Mouse (Mus musculus): ENCODE data around the gene Fv1. TPM values are rescaled to one million over a fixed set of nuclear protein-coding genes. Genes with fewer than 3 reads are reported as not detected.

Gene Fv1
- polyA plus RNA-seq, 1 experiment from 2014 or later = 14.7 TPM

DNA sequence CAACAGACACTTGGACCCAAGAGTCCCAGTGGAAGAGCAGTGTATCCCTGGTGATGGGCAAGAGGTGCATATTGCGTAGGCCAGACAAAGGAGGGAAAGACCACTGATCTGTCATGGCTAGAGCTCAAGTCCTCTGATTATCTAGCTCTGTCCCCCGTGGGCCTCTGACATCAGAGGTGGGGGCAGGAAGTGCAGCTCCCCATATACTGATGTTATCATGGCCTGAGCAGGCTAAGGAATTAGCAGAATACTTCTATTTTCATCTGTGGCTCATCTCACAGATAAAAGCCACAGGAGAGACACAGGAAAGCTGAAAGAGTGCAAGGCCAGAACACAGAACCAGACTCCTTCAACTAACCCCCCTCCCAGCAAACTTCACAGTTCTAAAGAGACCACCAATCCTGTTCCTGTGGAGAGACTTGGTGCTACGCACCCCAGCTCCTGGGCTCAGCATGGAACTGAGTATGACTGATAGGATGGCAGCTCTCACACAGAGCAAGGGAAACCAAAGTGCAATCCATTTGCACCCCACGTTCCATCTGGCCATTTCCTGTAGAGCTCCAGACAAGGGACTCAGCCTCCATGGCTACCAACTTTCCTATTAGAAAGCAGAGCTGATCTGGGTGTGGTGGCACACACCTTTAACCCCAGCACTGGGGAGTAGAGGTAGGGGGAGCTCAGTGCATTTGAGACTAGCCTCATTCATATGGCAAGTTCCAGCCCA lies 7.2 kb downstream of the Fv1 start:
- Histone ChIP-seq H3K9me3 (replicated peaks; ENCODE audit: control insufficient read depth, low read length) (no peaks in the 10 kb centered on the region), H3K4me2 (ENCODE audit: low read depth, low read length) (no peak overlapping the region), H3K27me3 (ENCODE audit: control insufficient read depth, insufficient read depth, low read length) (no peaks in the 10 kb centered on the region), H3K9ac (replicated peaks; ENCODE audit: low read length) (no peak overlapping the region), H3K27ac (replicated peaks; ENCODE audit: low read depth, low read length) (no peak overlapping the region), H3K36me3 (replicated peaks; ENCODE audit: control insufficient read depth, insufficient read depth, low read depth, low read length) (peaks cover 9% of the 10 kb centered on the region), H3K4me3 (ENCODE audit: low read depth, low read length) (no peak overlapping the region), H3K4me1 (ENCODE audit: control insufficient read depth, insufficient read depth, low read length) (no peaks in the 10 kb centered on the region)
- no peak for ATAC-seq (replicated peaks; ENCODE audit: insufficient number of reproducible peaks, low FRiP score, low TSS enrichment, low read depth)
- no peak for DNase-seq (ENCODE audit: low spot score)
- 85% methylated on average over 4 of the region's 4 CpGs for WGBS

DNA sequence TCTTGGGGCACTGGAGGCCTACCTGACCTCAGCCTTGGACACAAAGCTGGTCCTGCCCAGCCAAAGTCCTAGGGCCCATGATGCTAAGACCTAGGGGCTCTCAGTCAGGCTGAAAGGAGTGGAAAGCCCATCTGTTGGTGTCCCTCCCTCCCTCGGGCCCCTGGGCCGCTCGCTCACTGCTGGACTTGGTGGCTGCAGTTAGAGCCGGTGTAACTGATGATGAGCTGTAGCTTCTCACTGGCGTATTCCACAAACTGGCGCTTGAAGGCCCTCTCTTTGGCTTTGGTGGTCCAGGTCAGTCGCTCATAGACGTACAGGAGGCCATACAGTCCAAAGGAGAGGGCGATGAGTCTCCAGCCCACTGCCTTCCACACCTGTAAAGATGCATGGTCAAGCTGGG lies 9.8 kb downstream of the Fv1 start:
- Histone ChIP-seq H3K9ac (replicated peaks; ENCODE audit: low read length) (no peak overlapping the region), H3K27ac (replicated peaks; ENCODE audit: low read depth, low read length) (no peak overlapping the region), H3K4me2 (ENCODE audit: low read depth, low read length) (no peak overlapping the region), H3K27me3 (ENCODE audit: control insufficient read depth, insufficient read depth, low read length) (no peaks in the 10 kb centered on the region), H3K36me3 (replicated peaks; ENCODE audit: control insufficient read depth, insufficient read depth, low read depth, low read length) (peaks cover 14% of the 10 kb centered on the region), H3K4me1 (ENCODE audit: control insufficient read depth, insufficient read depth, low read length) (no peaks in the 10 kb centered on the region), H3K9me3 (replicated peaks; ENCODE audit: control insufficient read depth, low read length) (no peaks in the 10 kb centered on the region), H3K4me3 (ENCODE audit: low read depth, low read length) (no peak overlapping the region)
- ATAC-seq (replicated peaks; ENCODE audit: insufficient number of reproducible peaks, low FRiP score, low TSS enrichment, low read depth) (no peak), DNase-seq (ENCODE audit: low spot score) (no peak)
- WGBS = 95% methylated on average over 9 of the region's 9 CpGs

DNA sequence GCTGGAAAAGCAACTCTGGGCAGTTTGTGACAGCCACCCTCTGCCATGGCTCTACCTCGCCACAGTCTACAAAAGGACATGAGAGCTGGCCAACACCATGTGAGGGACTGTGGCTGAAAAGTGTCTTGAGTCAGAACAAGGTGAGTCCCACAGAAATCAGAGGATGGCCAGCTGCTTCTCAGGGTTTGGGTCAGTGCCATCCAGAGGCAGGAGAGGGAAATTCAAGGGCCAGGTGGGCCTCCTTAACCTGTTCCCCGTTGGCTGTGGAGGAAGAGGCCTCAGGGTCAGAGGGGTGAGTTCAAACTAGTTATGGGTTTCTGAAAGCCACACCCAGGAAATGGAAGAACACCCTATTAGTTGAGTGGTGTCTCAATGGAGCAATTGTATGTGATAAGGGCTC lies 10.7 kb downstream of the Fv1 start:
- Histone ChIP-seq H3K4me3 (ENCODE audit: low read depth, low read length) (no peak overlapping the region), H3K9ac (replicated peaks; ENCODE audit: low read length) (no peak overlapping the region), H3K36me3 (replicated peaks; ENCODE audit: control insufficient read depth, insufficient read depth, low read depth, low read length) (peaks cover 14% of the 10 kb centered on the region), H3K4me1 (ENCODE audit: control insufficient read depth, insufficient read depth, low read length) (no peaks in the 10 kb centered on the region), H3K27me3 (ENCODE audit: control insufficient read depth, insufficient read depth, low read length) (no peaks in the 10 kb centered on the region), H3K27ac (replicated peaks; ENCODE audit: low read depth, low read length) (no peak overlapping the region), H3K4me2 (ENCODE audit: low read depth, low read length) (no peak overlapping the region), H3K9me3 (replicated peaks; ENCODE audit: control insufficient read depth, low read length) (no peaks in the 10 kb centered on the region)
- WGBS = 67% methylated on average over 2 of the region's 2 CpGs
- no peak for ATAC-seq (replicated peaks; ENCODE audit: insufficient number of reproducible peaks, low FRiP score, low TSS enrichment, low read depth)
- DNase-seq (ENCODE audit: low spot score) = no peak

DNA sequence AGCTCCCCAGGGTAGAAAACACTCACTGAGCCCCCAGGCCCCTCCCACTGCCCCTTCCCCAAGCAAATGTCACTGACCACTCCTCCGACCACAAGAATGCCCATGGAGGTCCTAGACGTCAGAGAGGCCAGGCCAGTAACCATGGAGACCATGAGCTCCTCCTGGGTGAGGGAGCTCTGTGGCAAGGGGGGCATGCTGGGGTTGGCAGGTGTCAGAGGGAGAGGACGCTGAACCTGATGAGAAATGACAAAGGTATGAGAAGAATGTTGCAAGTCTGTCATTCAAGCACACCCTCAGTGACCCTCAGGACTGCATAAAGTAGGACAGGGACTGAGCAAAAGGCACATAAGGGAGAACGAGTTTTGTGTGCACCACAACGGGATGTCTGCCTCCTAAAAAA lies 11.1 kb downstream of the Fv1 start:
- Histone ChIP-seq H3K4me1 (ENCODE audit: control insufficient read depth, insufficient read depth, low read length) (no peaks in the 10 kb centered on the region), H3K4me2 (ENCODE audit: low read depth, low read length) (no peak overlapping the region), H3K9ac (replicated peaks; ENCODE audit: low read length) (no peak overlapping the region), H3K27me3 (ENCODE audit: control insufficient read depth, insufficient read depth, low read length) (no peaks in the 10 kb centered on the region), H3K36me3 (replicated peaks; ENCODE audit: control insufficient read depth, insufficient read depth, low read depth, low read length) (peaks cover 14% of the 10 kb centered on the region), H3K9me3 (replicated peaks; ENCODE audit: control insufficient read depth, low read length) (no peaks in the 10 kb centered on the region), H3K4me3 (ENCODE audit: low read depth, low read length) (no peak overlapping the region), H3K27ac (replicated peaks; ENCODE audit: low read depth, low read length) (no peak overlapping the region)
- ATAC-seq (replicated peaks; ENCODE audit: insufficient number of reproducible peaks, low FRiP score, low TSS enrichment, low read depth) (no peak), DNase-seq (ENCODE audit: low spot score) (no peak)
- 67% methylated on average over 5 of the region's 5 CpGs for WGBS

DNA sequence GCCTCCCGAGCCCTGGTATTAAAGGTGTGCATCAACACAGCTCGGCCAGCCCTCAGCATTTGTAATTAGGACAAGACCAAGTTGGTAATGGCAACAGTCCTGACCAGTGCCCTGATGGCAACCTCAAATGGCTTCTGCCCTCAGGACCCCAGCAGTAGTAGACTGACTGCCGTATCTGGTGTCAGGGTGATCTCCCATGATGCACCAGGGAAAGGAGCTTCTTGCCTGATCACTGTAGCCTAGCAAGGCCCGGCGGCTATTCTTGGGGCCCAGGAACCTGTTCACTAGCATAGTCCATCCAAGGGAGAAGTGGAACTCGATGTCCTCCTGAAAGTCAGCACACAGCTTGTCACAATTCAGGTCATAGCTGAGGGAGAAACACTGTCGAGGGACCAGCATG lies 13.0 kb downstream of the Fv1 start:
- ATAC-seq (replicated peaks; ENCODE audit: insufficient number of reproducible peaks, low FRiP score, low TSS enrichment, low read depth) (no peak; the same call in 1 of the 2 replicates), DNase-seq (ENCODE audit: low spot score) (no peak)
- Histone ChIP-seq H3K36me3 (replicated peaks; ENCODE audit: control insufficient read depth, insufficient read depth, low read depth, low read length) (peaks cover 10% of the 10 kb centered on the region), H3K9ac (replicated peaks; ENCODE audit: low read length) (no peak overlapping the region), H3K27me3 (ENCODE audit: control insufficient read depth, insufficient read depth, low read length) (no peaks in the 10 kb centered on the region), H3K9me3 (replicated peaks; ENCODE audit: control insufficient read depth, low read length) (no peaks in the 10 kb centered on the region), H3K4me1 (ENCODE audit: control insufficient read depth, insufficient read depth, low read length) (no peaks in the 10 kb centered on the region), H3K4me3 (ENCODE audit: low read depth, low read length) (no peak overlapping the region), H3K4me2 (ENCODE audit: low read depth, low read length) (no peak overlapping the region), H3K27ac (replicated peaks; ENCODE audit: low read depth, low read length) (no peak overlapping the region)
- 90% methylated on average over 7 of the region's 7 CpGs for WGBS

DNA sequence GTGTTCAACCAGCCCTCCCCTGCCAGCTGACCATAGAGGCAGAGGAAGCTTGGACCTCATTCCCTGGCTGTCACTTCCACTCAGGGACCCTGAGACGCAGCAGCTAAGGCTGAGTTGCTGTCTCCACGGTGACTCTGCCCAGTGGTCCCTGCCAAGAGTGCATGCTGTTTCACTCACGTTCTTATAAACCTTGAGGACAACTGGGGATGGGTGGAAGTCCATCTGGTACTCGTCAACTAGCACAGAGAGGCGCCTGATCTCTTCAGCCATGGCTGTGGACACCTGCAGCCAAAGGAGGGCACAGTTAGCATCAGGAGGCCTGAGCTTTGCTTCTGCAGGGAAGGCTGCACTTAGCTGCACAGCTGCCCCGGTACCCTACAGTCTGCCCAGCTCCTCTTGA lies 14.3 kb downstream of the Fv1 start:
- H3K27me3 ChIP-seq (ENCODE audit: control insufficient read depth, insufficient read depth, low read length) = no peaks in the 10 kb centered on the region
- no peaks in the 10 kb centered on the region for H3K4me1 ChIP-seq (ENCODE audit: control insufficient read depth, insufficient read depth, low read length)
- no peak overlapping the region for H3K9ac ChIP-seq (replicated peaks; ENCODE audit: low read length)
- DNase-seq (ENCODE audit: low spot score) (no peak), ATAC-seq (replicated peaks; ENCODE audit: insufficient number of reproducible peaks, low FRiP score, low TSS enrichment, low read depth) (no peak)
- 82% methylated on average over 6 of the region's 6 CpGs for WGBS
- no peak overlapping the region for H3K4me2 ChIP-seq (ENCODE audit: low read depth, low read length)
- H3K9me3 ChIP-seq (replicated peaks; ENCODE audit: control insufficient read depth, low read length) = no peaks in the 10 kb centered on the region
- peaks cover 15% of the 10 kb centered on the region for H3K36me3 ChIP-seq (replicated peaks; ENCODE audit: control insufficient read depth, insufficient read depth, low read depth, low read length)
- H3K27ac ChIP-seq (replicated peaks; ENCODE audit: low read depth, low read length) = no peak overlapping the region
- no peak overlapping the region for H3K4me3 ChIP-seq (ENCODE audit: low read depth, low read length)

DNA sequence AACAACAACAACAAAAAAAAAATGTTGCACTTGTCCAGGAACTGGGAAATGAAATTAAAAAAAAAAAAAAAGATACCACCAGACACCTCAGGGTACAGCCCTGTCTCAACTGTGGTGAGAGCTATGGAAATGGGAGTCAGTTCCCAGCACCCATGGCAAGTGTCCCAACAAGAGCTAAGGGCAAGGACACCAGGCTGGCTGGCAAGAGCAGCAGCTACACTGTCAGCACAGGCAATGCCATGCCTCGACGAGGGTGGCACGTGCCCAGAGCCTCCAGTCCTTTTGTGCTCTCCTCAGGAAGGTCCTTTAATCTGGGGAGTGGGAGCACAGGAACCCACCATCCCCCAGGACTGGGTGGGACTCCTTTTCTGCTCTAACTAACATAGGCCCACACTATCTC lies 15.4 kb downstream of the Fv1 start:
- peaks cover 15% of the 10 kb centered on the region for H3K36me3 ChIP-seq (replicated peaks; ENCODE audit: control insufficient read depth, insufficient read depth, low read depth, low read length)
- ATAC-seq (replicated peaks; ENCODE audit: insufficient number of reproducible peaks, low FRiP score, low TSS enrichment, low read depth) = no peak
- no peaks in the 10 kb centered on the region for H3K4me1 ChIP-seq (ENCODE audit: control insufficient read depth, insufficient read depth, low read length)
- WGBS = 86% methylated on average over 3 of the region's 3 CpGs
- no peaks in the 10 kb centered on the region for H3K9me3 ChIP-seq (replicated peaks; ENCODE audit: control insufficient read depth, low read length)
- no peaks in the 10 kb centered on the region for H3K27me3 ChIP-seq (ENCODE audit: control insufficient read depth, insufficient read depth, low read length)
- no peak overlapping the region for H3K27ac ChIP-seq (replicated peaks; ENCODE audit: low read depth, low read length)
- no peak for DNase-seq (ENCODE audit: low spot score)
- no peak overlapping the region for H3K9ac ChIP-seq (replicated peaks; ENCODE audit: low read length)
- no peak overlapping the region for H3K4me2 ChIP-seq (ENCODE audit: low read depth, low read length)
- no peak overlapping the region for H3K4me3 ChIP-seq (ENCODE audit: low read depth, low read length)

DNA sequence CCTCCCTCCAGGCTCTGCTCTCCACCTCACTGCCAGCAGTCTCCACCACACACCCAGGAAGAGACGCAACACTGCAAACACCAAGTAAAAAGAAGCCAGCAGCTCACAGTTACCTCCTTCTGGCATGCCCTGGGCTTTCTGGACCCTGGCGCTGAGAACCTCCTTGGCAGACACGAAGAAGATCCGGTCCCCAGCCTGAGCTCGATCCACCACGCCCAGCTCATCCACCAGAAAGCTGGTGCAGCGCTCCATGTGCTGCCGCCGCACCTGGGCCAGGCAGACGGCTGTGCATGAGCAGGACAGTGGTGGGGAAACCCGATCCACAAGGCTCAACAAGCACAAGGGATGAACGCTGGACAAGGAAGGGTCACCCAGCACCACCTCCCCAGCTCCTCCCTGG lies 17.4 kb downstream of the Fv1 start:
- Histone ChIP-seq H3K27ac (replicated peaks; ENCODE audit: low read depth, low read length) (no peak overlapping the region), H3K9ac (replicated peaks; ENCODE audit: low read length) (no peak overlapping the region), H3K4me2 (ENCODE audit: low read depth, low read length) (no peak overlapping the region), H3K4me3 (ENCODE audit: low read depth, low read length) (no peak overlapping the region), H3K4me1 (ENCODE audit: control insufficient read depth, insufficient read depth, low read length) (no peaks in the 10 kb centered on the region), H3K9me3 (replicated peaks; ENCODE audit: control insufficient read depth, low read length) (no peaks in the 10 kb centered on the region), H3K36me3 (replicated peaks; ENCODE audit: control insufficient read depth, insufficient read depth, low read depth, low read length) (peaks cover 14% of the 10 kb centered on the region), H3K27me3 (ENCODE audit: control insufficient read depth, insufficient read depth, low read length) (no peaks in the 10 kb centered on the region)
- 88% methylated on average over 12 of the region's 12 CpGs for WGBS
- DNase-seq (ENCODE audit: low spot score) (no peak), ATAC-seq (replicated peaks; ENCODE audit: insufficient number of reproducible peaks, low FRiP score, low TSS enrichment, low read depth) (no peak)

Measured in embryonic facial prominence, embryonic 11.5 days (tissue).